Mouse (Mus musculus) CD4-positive, CD25-positive, alpha-beta regulatory T cell, adult 2 months (primary cell): ENCODE measurements around the gene Med9.
"Not testable (repeated sequence)": the region's sequence is repeated elsewhere in the genome, so short reads cannot be mapped to it uniquely, and the experiment has no call there.

ENCODE experiments used
- DNase-seq: peaks from one replicate; pipeline ENCODE4 v3.0.0-alpha.2; 2012; ENCODE audit warnings: low read depth, low spot score

Med9 gene

GRCm38 (mm10) chr11:59944855-59945254 is 3.2 kb upstream of the Med9 start:
- DNase-seq = not testable (repeated sequence)

GRCm38 (mm10) chr11:59948401-59948767 is 378 bp downstream of the Med9 start:
- peak; percentile 40 for DNase-seq

GRCm38 (mm10) chr11:59952892-59953291 is 4.9 kb downstream of the Med9 start:
- DNase-seq = no peak

- no peak for DNase-seq
Observed at GRCm38 (mm10) chr11:59956749-59957148, 8.7 kb downstream of the Med9 start.

GRCm38 (mm10) chr11:59959453-59959852 is 11.4 kb downstream of the Med9 start:
- DNase-seq = no peak

GRCm38 (mm10) chr11:59960476-59961337 is 12.7 kb downstream of the Med9 start:
- no peak for DNase-seq

- DNase-seq = no peak
Observed at GRCm38 (mm10) chr11:59961338-59961875, 13.4 kb downstream of the Med9 start.

- DNase-seq = no peak
Observed at GRCm38 (mm10) chr11:59962590-59962989, 14.6 kb downstream of the Med9 start.

- peak; percentile 26 for DNase-seq
Observed at GRCm38 (mm10) chr11:59963364-59964162, 15.6 kb downstream of the Med9 start.

- peak; percentile 32 for DNase-seq
Observed at GRCm38 (mm10) chr11:59964163-59964758, 16.3 kb downstream of the Med9 start.

GRCm38 (mm10) chr11:59964818-59965217 is 16.8 kb downstream of the Med9 start, which contains the start of gene Rasd1:
Rasd1 (minus strand) TSS chr11:59964944.
- DNase-seq = peak; percentile 73

- peak; percentile 71 for DNase-seq
Observed at GRCm38 (mm10) chr11:59965227-59966101, 17.5 kb downstream of the Med9 start.

- no peak for DNase-seq
Observed at GRCm38 (mm10) chr11:59966102-59966483, 18.1 kb downstream of the Med9 start.

- DNase-seq = no peak
Observed at GRCm38 (mm10) chr11:59967765-59968164, 19.8 kb downstream of the Med9 start.

- no peak for DNase-seq
Observed at GRCm38 (mm10) chr11:59970780-59971179, 22.8 kb downstream of the Med9 start.

- no peak for DNase-seq
Observed at GRCm38 (mm10) chr11:59971691-59972090, 23.7 kb downstream of the Med9 start.

GRCm38 (mm10) chr11:59973389-59973788 is 25.4 kb downstream of the Med9 start:
- DNase-seq = no peak

GRCm38 (mm10) chr11:59975241-59975640 is 27.2 kb downstream of the Med9 start:
- no peak for DNase-seq

- DNase-seq = no peak
Observed at GRCm38 (mm10) chr11:59977831-59978230, 29.8 kb downstream of the Med9 start.

GRCm38 (mm10) chr11:59989406-59989805 is 41.4 kb downstream of the Med9 start:
- no peak for DNase-seq

- no peak for DNase-seq
Observed at GRCm38 (mm10) chr11:59991365-59991764, 43.4 kb downstream of the Med9 start.
